Mouse (Mus musculus) left cerebral cortex, adult 9 months (tissue): ENCODE measurements around the gene Bmx.

ENCODE experiments used
- DNase-seq, 2 experiments: peaks; one replicate each; pipeline ENCODE4 v3.0.0; 2022; ENCODE audit warnings: low spot score in 2 of 2

Gene Bmx

DNA sequence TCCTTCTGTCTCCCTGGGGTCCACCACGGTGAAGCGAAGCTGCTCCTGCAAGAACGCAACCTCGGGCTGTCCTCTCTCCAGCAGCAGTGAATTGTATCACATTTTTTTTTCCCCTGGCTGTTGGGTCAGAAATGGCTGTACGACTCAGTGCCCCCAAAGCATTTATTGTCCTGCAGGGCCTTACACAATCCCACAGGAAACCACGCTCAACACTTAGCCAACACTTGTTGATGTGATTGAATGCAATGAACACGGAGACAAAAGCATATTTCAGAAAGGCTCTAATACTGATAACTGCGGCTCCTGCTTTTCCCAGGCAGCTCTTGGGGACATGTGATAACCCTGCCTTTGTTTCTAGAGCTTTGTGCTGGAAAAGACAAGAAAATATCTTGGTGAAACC, at the start of gene Bmx:
Gene Bmx, minus strand, starts transcription at position 137 of the 400 bp plus-strand sequence.
- no peak for DNase-seq

DNA sequence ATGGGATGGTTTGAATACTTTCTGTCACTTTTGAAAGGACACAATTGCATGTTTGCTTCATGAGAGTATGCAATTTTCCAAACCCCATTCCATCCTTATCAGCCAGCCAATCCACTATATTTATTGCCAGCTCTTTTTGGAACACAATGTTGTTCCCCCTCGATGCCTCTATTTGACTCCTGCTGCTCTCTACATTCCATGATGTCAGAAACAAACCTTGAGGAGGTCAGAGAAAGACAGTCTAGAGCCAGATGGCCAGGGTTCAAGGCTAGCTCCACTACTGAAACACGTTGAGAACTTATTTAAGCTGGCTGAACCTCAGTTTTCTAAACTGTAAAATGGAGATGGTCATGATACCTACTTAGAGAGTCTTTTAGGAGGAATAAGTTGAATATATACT, 48.3 kb upstream of the Bmx start:
- DNase-seq = no peak

DNA sequence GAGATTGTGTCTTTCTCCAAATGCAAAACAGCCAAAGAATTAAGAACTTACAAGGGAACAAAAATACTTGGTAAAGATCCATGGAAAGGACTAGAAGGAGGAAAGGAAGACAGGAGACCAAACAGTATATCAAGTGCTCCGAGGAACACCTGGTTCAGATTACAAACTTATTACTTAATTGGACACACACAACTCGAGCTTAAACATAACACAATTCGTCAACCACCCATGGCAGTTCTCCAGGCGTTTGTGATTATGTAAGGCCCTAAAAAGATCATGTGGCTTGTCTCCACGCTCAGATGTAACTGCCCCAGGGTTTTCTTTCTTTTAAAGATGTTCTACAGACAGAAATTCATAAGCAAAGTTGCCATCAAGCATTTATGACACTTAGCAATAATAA, 33.2 kb upstream of the Bmx start:
- DNase-seq = no peak

- DNase-seq = no peak
Measured at GRCm38 (mm10) chrX:164287077-164287476, 29.1 kb upstream of the Bmx start.

- DNase-seq = no peak
Measured at GRCm38 (mm10) chrX:164283808-164284207, 25.8 kb upstream of the Bmx start.

GRCm38 (mm10) chrX:164280918-164281647, 23.1 kb upstream of the Bmx start:
- DNase-seq = no peak

GRCm38 (mm10) chrX:164275536-164275935, 17.5 kb upstream of the Bmx start:
- no peak for DNase-seq

GRCm38 (mm10) chrX:164270603-164271002, 12.6 kb upstream of the Bmx start:
- DNase-seq = no peak

- DNase-seq = peak in 1 of 2 experiments; percentile 51
Measured at GRCm38 (mm10) chrX:164269285-164269761, 11.3 kb upstream of the Bmx start, which contains the start of gene Pir. Pir (plus strand) TSS chrX:164269371.

DNA sequence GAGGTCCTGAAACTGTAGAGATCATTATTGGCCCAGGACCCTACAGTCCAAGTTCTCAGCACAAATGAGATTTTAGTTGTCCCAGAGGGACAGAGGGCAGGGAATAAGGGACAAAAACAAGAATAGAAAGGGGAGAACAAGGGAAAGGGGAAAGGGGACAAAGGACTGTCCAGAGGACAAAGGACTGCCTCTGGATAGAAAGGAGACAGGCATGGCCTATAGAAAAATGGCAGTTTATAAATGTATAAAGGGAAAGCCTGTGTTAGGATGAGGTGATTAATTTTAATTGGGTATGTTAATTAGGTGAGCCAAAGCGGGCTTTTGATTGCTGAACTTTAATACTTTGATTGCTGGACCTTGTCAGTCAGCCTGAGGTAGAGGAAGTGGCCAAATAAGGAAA, 6.9 kb upstream of the Bmx start:
- DNase-seq = no peak

- DNase-seq = no peak
Measured at GRCm38 (mm10) chrX:164262286-164262685, 4.3 kb upstream of the Bmx start.

- no peak for DNase-seq
Measured at GRCm38 (mm10) chrX:164258662-164259061, 669 bp upstream of the Bmx start.

DNA sequence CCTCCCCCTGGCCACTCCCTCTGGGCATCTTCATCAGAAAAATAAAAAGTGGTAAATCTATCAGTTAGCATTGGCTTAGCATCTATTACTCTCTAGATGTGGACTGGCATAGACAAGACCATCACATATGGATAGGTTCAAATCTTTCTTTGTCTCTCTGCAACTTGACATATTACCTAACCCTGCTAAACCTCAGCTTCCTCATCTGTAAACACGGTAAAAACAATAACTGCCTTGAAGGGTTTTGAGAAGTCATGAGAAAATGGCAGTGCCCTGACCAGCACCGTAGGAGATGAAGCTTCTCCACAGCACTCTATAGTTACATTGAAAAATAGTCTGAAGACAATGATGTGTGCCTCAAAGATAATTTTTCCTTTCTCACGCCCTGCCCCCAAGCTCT, 1.5 kb downstream of the Bmx start:
- DNase-seq = no peak

- no peak for DNase-seq
Measured at GRCm38 (mm10) chrX:164246722-164247121, 11.3 kb downstream of the Bmx start.

- no peak for DNase-seq
Measured at GRCm38 (mm10) chrX:164245714-164246113, 12.3 kb downstream of the Bmx start.

GRCm38 (mm10) chrX:164233380-164233779, 24.6 kb downstream of the Bmx start:
- no peak for DNase-seq

GRCm38 (mm10) chrX:164221989-164222388, 36.0 kb downstream of the Bmx start:
- DNase-seq = no peak

DNA sequence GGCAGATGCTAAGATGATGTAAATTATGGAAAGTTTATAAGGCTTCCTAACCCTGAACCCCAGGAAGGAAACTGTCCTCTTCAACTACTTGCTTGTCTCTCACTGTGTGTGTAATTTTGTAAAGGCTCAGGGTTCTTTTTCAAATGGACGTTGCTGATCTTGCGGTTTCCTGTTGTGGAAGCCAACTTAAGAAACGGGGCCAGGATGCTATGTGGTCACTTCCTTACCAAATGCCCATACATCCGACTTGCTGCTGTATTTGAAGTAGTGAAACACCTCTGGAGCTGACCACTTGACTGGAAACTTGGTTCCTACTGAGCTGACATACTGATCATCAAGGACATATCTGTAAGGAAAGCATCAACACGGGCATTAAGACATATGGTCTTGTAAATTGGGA, 57.4 kb downstream of the Bmx start:
- no peak for DNase-seq

DNA sequence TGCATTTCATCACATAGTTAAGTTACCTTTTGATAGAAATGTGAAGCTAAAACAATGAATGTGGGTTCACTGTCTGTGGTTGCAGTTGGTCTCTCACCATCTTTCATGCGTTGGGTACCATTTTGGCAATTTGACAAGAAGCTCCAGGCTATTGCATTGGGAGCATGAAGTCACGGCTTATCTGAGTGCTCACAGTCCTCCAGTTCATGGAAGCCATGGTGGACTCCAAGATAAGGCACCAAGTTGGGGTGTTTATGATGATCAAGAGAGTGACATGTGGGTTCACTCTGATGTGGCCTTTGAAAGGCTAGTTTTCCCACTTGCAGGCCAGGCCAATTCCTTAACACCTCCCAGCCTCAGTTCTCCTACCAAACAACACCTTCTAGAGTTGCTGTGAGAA, 60.3 kb downstream of the Bmx start:
- no peak for DNase-seq

GRCm38 (mm10) chrX:164189880-164190279, 68.1 kb downstream of the Bmx start:
- no peak for DNase-seq

- DNase-seq = peak in 1 of 2 experiments; percentile 38
Measured at GRCm38 (mm10) chrX:164183844-164184243, 74.1 kb downstream of the Bmx start.

DNA sequence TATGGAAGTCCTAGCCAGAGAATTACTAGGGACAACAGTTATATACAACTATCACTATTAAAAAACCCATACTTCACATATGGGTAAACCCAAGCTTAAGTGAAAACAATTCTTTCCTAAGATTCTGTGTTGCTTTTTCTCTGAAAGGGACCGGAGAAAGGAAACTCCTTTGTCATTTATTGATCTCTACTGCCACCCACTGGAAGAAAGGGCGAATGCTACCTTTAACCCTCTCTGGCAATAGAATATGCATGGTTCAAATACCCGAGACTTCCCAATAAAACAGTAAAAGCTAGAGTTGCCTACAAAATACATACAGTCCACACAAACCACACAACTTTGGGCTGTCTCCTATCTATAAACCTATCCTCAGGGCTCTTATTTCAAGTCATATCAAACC, 78.2 kb downstream of the Bmx start:
- DNase-seq = peak; percentile 3 to 67

- DNase-seq = no peak
Measured at GRCm38 (mm10) chrX:164178856-164179255, 79.1 kb downstream of the Bmx start.

- no peak for DNase-seq
Measured at GRCm38 (mm10) chrX:164175780-164176179, 82.2 kb downstream of the Bmx start.
